Mouse (Mus musculus) hindbrain, postnatal 0 days (tissue): ENCODE results near the gene Cabcoco1. TPM values are rescaled to one million over a fixed set of nuclear protein-coding genes. Genes with fewer than 3 reads are reported as not detected.

Source experiments
- ATAC-seq: fragments of 200-750 bp; cut with Nextera tagmentation; 2 replicates; pipeline ENCODE4 v1.8.0; 2017; ENCODE audit warnings: mild to moderate bottlenecking, moderate TSS enrichment, moderate library complexity
- DNase-seq: peaks from one replicate; pipeline ENCODE4 v3.0.0-alpha.2; 2015; ENCODE audit warnings: low spot score
- H3K27ac ChIP-seq: fragments of 300-500 bp; sonication (generic); 2 replicates; pipeline ENCODE4 v1.5.1; 2014; ENCODE audit warnings: mild to moderate bottlenecking
- H3K27me3 ChIP-seq: fragments of 300-500 bp; sonication (generic); 2 replicates; pipeline ENCODE4 v1.6.1; 2014; ENCODE audit warnings: low read length, mixed read lengths; ENCODE audit not compliant: insufficient read depth
- H3K36me3 ChIP-seq: fragments of 300-500 bp; sonication (generic); 2 replicates; pipeline ENCODE4 v1.6.1; 2014; ENCODE audit warnings: low read length, mixed read lengths; ENCODE audit not compliant: insufficient read depth
- H3K4me1 ChIP-seq: fragments of 300-500 bp; sonication (generic); 2 replicates; pipeline ENCODE4 v1.6.1; 2014; ENCODE audit warnings: antibody characterized with exemption, low read length, mixed read lengths; ENCODE audit not compliant: insufficient read depth
- H3K4me2 ChIP-seq: fragments of 300-500 bp; sonication (generic); 2 replicates; pipeline ENCODE4 v1.6.1; 2014; ENCODE audit warnings: low read depth, mild to moderate bottlenecking, low read length, moderate library complexity, mixed read lengths
- H3K4me3 ChIP-seq: fragments of 300-500 bp; sonication (generic); 2 replicates; pipeline ENCODE4 v1.5.1; 2014; ENCODE audit warnings: low read length
- H3K9ac ChIP-seq: fragments of 300-500 bp; sonication (generic); replicated peaks from 2 replicates; pipeline ENCODE4 v1.6.1; 2014; ENCODE audit warnings: mild to moderate bottlenecking, low read length, moderate library complexity, mixed read lengths
- H3K9me3 ChIP-seq: fragments of 300-500 bp; sonication (generic); 2 replicates; pipeline ENCODE4 v1.6.1; 2016; ENCODE audit warnings: low read length, mixed read lengths
- CTCF ChIP-seq: IDR thresholded peaks from 2 replicates; pipeline ENCODE4 v1.5.1; 2016; ENCODE audit warnings: antibody characterized with exemption, control low read depth, low read depth
- WGBS: fragments of 180-500 bp; shearing (Covaris S2); extraction: QIAGEN DNeasy Blood & Tissue Kit; methylation state at CpG from one replicate; pipeline ENCODE4 v1.1.7; 2014; 5-methylcytosine and 5-hydroxymethylcytosine counted together
- polyA plus RNA-seq: library from polyadenylated mRNA; unstranded; fragments of >200 nt; fragmentation: Nextera tagmentation; extraction: Ambion mirVana; gene quantifications from 2 replicates; pipeline ENCODE4 v1.2.1, GENCODE M21; 2015
- total RNA-seq: library from RNA; depleted of rRNA; stranded (reverse); fragments of >200 nt; gene quantifications from 2 replicates; pipeline ENCODE4 v1.2.3, GENCODE M21; 2014

The Cabcoco1 gene
- total and polyA plus RNA-seq, 2 experiments from 2014 or later, result 0.94 to 6.4 TPM

- Histone ChIP-seq H3K27ac (no peak overlapping the region), H3K4me1 (peaks cover 5% of the 10 kb centered on the region), H3K27me3 (no peaks in the 10 kb centered on the region), H3K9ac (no peak overlapping the region), H3K4me2 (peak overlapping the region; percentile 60), H3K36me3 (no peaks in the 10 kb centered on the region), H3K4me3 (peak overlapping the region; percentile 32), H3K9me3 (no peaks in the 10 kb centered on the region)
- 39% methylated on average over 7 of the region's 7 CpGs for WGBS
- ATAC-seq (no peak), DNase-seq (no peak)
- no peak for TF ChIP-seq CTCF
Measured at GRCm38 (mm10) chr10:68541943-68542420, 286 bp upstream of the Cabcoco1 start.

- DNase-seq (peak; percentile 30), ATAC-seq (peak; percentile 49; the same call in 1 of the 2 replicates)
- Histone ChIP-seq H3K9ac (no peak overlapping the region), H3K27me3 (no peaks in the 10 kb centered on the region), H3K27ac (peak overlapping the region; percentile 46; the same call in 1 of the 2 replicates), H3K4me2 (peak overlapping the region; percentile 60; the same call in 1 of the 2 replicates), H3K4me3 (no peak overlapping the region), H3K36me3 (no peaks in the 10 kb centered on the region), H3K9me3 (no peaks in the 10 kb centered on the region), H3K4me1 (peaks cover 5% of the 10 kb centered on the region)
- TF ChIP-seq CTCF, result no peak
- WGBS, result 16% methylated on average over 3 of the region's 3 CpGs
Measured at GRCm38 (mm10) chr10:68540612-68541011, 1.1 kb downstream of the Cabcoco1 start.

- no peak for TF ChIP-seq CTCF
- H3K27ac ChIP-seq, result no peak overlapping the region
- no peak for DNase-seq
- H3K9ac ChIP-seq, result no peak overlapping the region
- H3K27me3 ChIP-seq, result no peaks in the 10 kb centered on the region
- H3K9me3 ChIP-seq, result no peaks in the 10 kb centered on the region
- H3K4me3 ChIP-seq, result no peak overlapping the region
- ATAC-seq, result no peak
- WGBS, result 68% methylated on average over 4 of the region's 4 CpGs
- H3K4me1 ChIP-seq, result peaks cover 5% of the 10 kb centered on the region
- no peak overlapping the region for H3K4me2 ChIP-seq
- H3K36me3 ChIP-seq, result no peaks in the 10 kb centered on the region
Measured at GRCm38 (mm10) chr10:68537261-68537950, 4.3 kb downstream of the Cabcoco1 start.

- Histone ChIP-seq H3K27ac (no peak overlapping the region), H3K4me3 (no peak overlapping the region), H3K27me3 (no peaks in the 10 kb centered on the region), H3K9ac (no peak overlapping the region), H3K9me3 (no peaks in the 10 kb centered on the region), H3K4me1 (no peaks in the 10 kb centered on the region), H3K4me2 (no peak overlapping the region), H3K36me3 (no peaks in the 10 kb centered on the region)
- 89% methylated on average over 10 of the region's 10 CpGs for WGBS
- no peak for TF ChIP-seq CTCF
- no peak for ATAC-seq
- DNase-seq, result no peak
Measured at GRCm38 (mm10) chr10:68529364-68530049, 12.2 kb downstream of the Cabcoco1 start.

- H3K4me3 ChIP-seq, result no peak overlapping the region
- H3K9ac ChIP-seq, result no peak overlapping the region
- H3K9me3 ChIP-seq, result no peaks in the 10 kb centered on the region
- no peak overlapping the region for H3K27ac ChIP-seq
- ATAC-seq (no peak), DNase-seq (no peak)
- TF ChIP-seq CTCF, result no peak
- H3K4me2 ChIP-seq, result no peak overlapping the region
- 69% methylated on average over 8 of the region's 8 CpGs for WGBS
- H3K27me3 ChIP-seq, result no peaks in the 10 kb centered on the region
- no peaks in the 10 kb centered on the region for H3K36me3 ChIP-seq
- H3K4me1 ChIP-seq, result no peaks in the 10 kb centered on the region
Measured at GRCm38 (mm10) chr10:68528958-68529357, 12.7 kb downstream of the Cabcoco1 start.

- no peaks in the 10 kb centered on the region for H3K27me3 ChIP-seq
- no peak overlapping the region for H3K4me2 ChIP-seq
- no peak for TF ChIP-seq CTCF
- ATAC-seq (no peak), DNase-seq (no peak)
- H3K4me1 ChIP-seq, result no peaks in the 10 kb centered on the region
- no peak overlapping the region for H3K9ac ChIP-seq
- H3K36me3 ChIP-seq, result no peaks in the 10 kb centered on the region
- H3K9me3 ChIP-seq, result no peaks in the 10 kb centered on the region
- no peak overlapping the region for H3K4me3 ChIP-seq
- H3K27ac ChIP-seq, result no peak overlapping the region
- WGBS, result 70% methylated on average over 4 of the region's 4 CpGs
Measured at GRCm38 (mm10) chr10:68522106-68522505, 19.6 kb downstream of the Cabcoco1 start.
